Mouse (Mus musculus): ENCODE data around the gene Slc12a8. TPM values are rescaled to one million over a fixed set of nuclear protein-coding genes. Genes with fewer than 3 reads are reported as not detected.

The Slc12a8 gene
- total RNA-seq, 4 experiments from 2014 or later: 0.80 to 1.6 (median 1.3) TPM

GRCm38 (mm10) chr16:33672188-33672587, 155.1 kb downstream of the Slc12a8 start:
- DNase-seq (ENCODE audit: low spot score in 2 of 2): no peak

- DNase-seq (ENCODE audit: low spot score in 2 of 2): no peak
Measured at GRCm38 (mm10) chr16:33672643-33673042, 155.5 kb downstream of the Slc12a8 start.

DNA sequence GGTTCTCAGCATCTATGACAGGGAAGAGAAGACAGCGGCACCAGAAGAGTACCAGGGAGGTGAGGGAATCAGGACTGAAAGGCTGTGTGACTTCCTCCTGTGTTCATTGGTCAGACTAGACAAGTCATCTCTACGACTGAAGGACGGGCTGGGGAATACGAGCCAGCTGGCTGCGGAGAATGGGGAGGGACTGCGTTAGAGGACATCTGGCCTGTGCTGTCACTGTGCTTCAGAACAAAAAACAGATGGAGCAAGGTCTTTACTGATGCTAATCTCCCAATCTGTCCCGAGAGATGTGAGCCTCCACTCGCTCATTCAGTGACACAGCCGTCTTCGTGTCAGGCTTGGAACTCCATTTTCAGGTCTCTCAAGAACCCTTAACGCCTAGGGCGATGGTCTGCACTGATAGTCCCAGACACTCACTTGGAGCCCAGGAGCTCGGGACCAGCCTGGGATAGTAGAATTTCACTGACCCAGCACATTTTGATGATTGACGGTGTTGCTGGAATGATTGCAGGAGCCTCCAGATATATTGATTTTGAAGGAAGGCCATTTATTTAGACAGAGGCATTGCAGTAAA, 156.5 kb downstream of the Slc12a8 start:
- no peak for DNase-seq (ENCODE audit: low spot score in 2 of 2)

GRCm38 (mm10) chr16:33675151-33675847, 158.2 kb downstream of the Slc12a8 start:
- DNase-seq (ENCODE audit: low spot score in 2 of 2): no peak

GRCm38 (mm10) chr16:33675848-33676184, 158.7 kb downstream of the Slc12a8 start:
- DNase-seq (ENCODE audit: low spot score in 2 of 2): no peak

GRCm38 (mm10) chr16:33676347-33677312, 159.5 kb downstream of the Slc12a8 start:
- DNase-seq (ENCODE audit: low spot score in 2 of 2): no peak

- DNase-seq (ENCODE audit: low spot score in 2 of 2): no peak
Measured at GRCm38 (mm10) chr16:33677313-33677690, 160.2 kb downstream of the Slc12a8 start.

- no peak for DNase-seq (ENCODE audit: low spot score in 2 of 2)
Measured at GRCm38 (mm10) chr16:33677901-33678300, 160.8 kb downstream of the Slc12a8 start.

DNA sequence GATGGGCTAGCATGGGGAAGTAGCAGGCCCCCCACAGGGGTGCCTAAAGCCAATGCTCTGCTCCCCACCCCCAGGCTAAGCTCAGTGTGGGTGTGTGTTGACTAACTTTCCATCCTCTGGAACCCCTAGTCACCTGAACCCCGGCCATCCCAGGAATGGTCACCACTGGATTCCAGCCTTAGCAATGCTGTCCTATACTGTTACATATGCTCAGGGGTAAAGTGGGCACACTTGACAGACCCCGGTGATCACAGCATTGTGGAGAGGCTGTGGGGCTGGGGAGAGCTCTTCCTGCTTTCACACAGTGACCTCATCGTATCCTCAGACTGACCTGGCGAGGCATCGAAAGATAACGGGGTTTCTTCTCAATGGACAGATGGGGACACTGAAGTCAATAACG, 163.1 kb downstream of the Slc12a8 start:
- no peak for DNase-seq (ENCODE audit: low spot score in 2 of 2)

DNA sequence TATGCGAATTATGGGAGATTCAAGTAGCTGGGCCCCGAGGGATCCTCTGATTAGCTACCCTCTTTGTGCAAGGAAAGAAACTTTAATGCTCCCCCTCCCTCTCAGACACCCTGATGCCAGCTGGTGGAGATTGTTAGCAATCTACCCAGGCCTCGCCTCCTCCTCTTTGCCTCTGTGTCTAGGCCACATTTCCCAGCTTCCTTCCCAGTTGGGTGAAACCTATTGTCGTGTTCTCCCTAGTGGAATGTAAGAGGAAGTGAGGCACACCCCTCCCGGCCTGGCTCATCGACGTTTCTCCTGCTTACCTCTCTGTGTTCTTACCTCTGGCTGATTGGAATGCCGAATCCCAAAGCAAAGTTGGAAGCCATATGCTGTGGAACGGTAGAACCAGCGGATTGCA, 163.7 kb downstream of the Slc12a8 start:
- no peak for DNase-seq (ENCODE audit: low spot score in 2 of 2)

GRCm38 (mm10) chr16:33681661-33682060, 164.5 kb downstream of the Slc12a8 start:
- no peak for DNase-seq (ENCODE audit: low spot score in 2 of 2)

DNA sequence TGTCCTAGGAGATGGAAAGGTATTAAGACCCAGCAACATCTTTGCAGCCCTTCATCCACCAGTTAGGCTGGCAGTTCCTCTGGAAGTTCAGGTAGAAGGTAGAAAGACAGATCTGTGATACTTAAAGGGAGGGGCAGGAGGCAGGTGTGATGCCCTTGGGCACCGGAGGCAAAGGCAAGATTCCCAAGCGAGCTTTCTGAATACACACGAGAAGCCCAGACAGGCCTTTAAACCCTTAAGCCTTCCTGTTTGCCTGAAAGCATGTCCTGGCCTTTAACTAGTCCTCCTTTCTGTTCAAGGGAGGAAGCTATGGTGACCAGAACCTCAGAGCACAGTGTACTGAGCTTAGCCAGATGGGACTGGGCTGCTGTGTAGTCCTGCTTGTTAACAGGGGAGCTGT, 165.5 kb downstream of the Slc12a8 start:
- no peak for DNase-seq (ENCODE audit: low spot score in 2 of 2)

DNA sequence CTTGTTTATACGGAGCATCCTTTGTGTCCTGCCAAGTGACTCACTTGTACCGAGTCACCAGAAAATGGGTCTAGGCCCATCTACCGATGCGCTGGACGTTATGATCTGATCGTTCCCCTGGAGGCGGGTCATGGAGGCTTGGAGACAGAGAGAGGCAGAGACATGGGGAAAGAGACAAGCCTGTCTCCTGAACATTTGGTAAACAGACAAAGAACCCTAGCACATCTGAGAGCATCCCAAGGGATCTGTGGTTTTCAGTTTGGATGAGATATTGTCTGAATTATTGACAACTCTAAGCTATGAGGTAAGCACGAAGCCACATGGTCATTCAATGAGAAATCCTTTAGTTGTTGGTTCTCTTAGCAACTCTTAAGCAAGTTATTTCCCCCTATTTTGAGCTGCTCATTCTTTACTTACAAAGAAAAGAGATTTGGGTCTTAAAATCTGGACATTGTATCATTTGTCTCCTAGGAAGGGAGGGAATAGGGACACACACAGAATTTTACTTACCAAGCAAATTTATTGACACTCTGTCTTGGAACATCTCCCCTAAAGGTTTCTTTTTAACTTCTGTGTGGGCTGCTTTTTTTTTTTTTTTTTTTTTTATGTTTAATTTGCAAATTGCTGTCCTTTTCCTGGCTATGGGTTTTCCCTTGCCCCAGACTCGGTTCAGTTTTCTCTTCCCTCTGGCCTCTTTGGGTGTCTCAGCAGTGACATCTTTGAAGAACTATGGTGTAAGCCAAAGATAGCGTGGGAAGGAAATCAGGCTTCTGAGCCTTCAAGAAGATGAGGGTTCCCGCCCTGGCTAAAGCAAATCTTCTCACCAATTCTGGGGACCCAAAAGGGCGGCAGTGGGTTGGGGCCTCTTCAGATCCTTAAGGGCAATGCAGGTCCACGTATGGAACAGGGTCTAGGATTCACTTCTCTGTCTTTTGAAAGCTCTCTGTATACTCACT, 166.4 kb downstream of the Slc12a8 start:
- no peak for DNase-seq (ENCODE audit: low spot score in 2 of 2)

DNA sequence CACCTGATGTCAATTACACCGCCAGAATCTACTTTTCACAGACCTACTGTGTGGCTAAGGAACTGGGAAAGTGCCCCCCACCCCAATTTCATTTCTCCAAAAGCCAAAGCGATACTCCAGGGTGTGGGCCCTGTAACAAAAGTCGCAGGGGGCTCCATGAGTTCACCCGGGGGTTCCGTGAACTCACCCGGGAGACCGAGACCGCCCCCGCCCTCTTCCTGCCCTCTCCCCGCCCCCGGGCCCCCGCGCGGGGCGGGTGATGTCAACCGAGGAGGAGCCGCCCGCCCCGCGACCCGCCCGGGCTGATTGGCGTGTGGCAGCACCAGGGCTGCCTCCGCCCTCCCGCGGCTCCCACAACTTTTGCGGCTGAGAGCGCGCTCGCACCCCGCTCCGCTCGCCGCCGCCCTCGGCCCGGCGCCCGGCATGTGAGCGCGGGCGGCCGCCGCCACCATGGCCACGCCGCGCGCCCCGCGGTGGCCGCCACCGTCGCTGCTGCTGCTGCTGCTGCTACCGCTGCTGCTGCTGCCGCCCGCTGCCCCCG, 167.1 kb downstream of the Slc12a8 start, which contains the start of gene Heg1:
Gene Heg1, plus strand, starts transcription at position 209 of the 541 bp plus-strand sequence.
- DNase-seq (ENCODE audit: low spot score in 2 of 2): peak; percentile 39 to 50

- no peak for DNase-seq (ENCODE audit: low spot score in 2 of 2)
Measured at GRCm38 (mm10) chr16:33684703-33685701, 167.9 kb downstream of the Slc12a8 start.

GRCm38 (mm10) chr16:33686056-33686455, 168.9 kb downstream of the Slc12a8 start:
- DNase-seq (ENCODE audit: low spot score in 2 of 2): no peak

GRCm38 (mm10) chr16:33687724-33688123, 170.6 kb downstream of the Slc12a8 start:
- no peak for DNase-seq (ENCODE audit: low spot score in 2 of 2)

DNA sequence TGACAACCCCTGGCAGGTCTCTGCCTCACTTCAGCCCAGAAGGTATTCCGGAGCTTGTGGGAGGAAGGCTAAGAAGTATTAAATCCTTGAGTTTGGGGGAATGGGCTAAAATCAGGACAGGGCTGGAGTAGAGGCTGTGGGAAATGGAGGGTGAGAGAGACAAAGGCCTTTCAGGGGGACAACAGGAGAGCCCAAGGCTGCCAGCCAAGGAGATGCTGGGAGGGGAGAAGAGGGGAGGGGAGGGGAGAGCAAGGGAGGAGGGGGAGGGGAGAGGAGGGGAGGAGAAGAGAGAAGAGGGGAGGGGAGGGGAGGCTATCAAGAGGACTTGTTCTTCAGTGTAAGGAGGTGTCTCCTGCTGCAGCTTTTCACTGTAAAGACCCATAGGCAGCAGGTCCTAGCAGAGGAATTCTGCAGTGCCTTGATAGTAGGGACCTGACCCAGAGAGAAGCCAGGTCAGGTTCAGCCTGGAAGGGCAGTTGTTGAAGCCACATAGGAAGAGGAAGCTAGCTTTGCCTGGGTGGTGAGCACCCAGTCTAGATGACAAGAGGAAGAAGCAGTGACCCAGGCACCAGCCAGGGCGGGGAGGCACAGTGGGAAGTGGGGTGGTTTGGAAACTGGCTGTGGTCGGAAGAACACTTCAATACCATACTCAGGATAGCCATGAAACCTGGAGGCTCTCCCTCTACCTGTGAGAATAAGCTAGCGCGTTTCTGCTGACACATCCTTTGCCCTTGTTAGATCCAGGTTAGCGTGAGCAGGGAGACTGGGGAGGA, 174.0 kb downstream of the Slc12a8 start:
- no peak for DNase-seq (ENCODE audit: low spot score in 2 of 2)

- DNase-seq (ENCODE audit: low spot score in 2 of 2): no peak
Measured at GRCm38 (mm10) chr16:33693553-33693952, 176.4 kb downstream of the Slc12a8 start.

Data from left cerebral cortex, adult 8-10 months (tissue).